Mouse (Mus musculus) brain, adult 2 months (tissue): ENCODE measurements around the gene Hddc3.

Experiments
- DNase-seq: peaks from one replicate; pipeline ENCODE4 v3.0.0; 2011; ENCODE audit warnings: low read depth, low spot score

Gene Hddc3

GRCm38 (mm10) chr7:80398654-80399444 is 55.9 kb downstream of the Hddc3 start:
- DNase-seq, result no peak

- DNase-seq, result peak; percentile 77
These were observed 57.2 kb downstream of the Hddc3 start for GRCm38 (mm10) chr7:80400099-80400498.
